Mouse (Mus musculus) liver, embryonic 15.5 days (tissue): ENCODE data around the gene Kcnip3. TPM values are rescaled to one million over a fixed set of nuclear protein-coding genes. Genes with fewer than 3 reads are reported as not detected.

Experiments used
- polyA plus RNA-seq: library from polyadenylated mRNA; unstranded; fragments of >200 nt; fragmentation: Nextera tagmentation; extraction: Ambion mirVana; gene quantifications from 2 replicates; pipeline ENCODE4 v1.2.1, GENCODE M21; 2015

The Kcnip3 gene
- polyA plus RNA-seq, 1 experiment from 2014 or later = 0.41 TPM

Other genes with a start within 250 kb of the Kcnip3 start
- gene Dusp2, start 185.9 kb downstream of the Kcnip3 start, polyA plus RNA-seq = 2.6 and 2.9 TPM in 2 replicates
- gene Astl, start 183.5 kb downstream of the Kcnip3 start, polyA plus RNA-seq = 0.03 TPM in 1 of 2 replicates, not detected in the other
- gene Adra2b, start 158.9 kb downstream of the Kcnip3 start, polyA plus RNA-seq = 21.7 and 24.0 TPM in 2 replicates
- gene Gpat2, start 96.9 kb downstream of the Kcnip3 start, polyA plus RNA-seq = 0.35 and 0.63 TPM in 2 replicates
- 14.0 and 15.4 TPM in 2 replicates for gene Fahd2a, start 77.5 kb downstream of the Kcnip3 start, polyA plus RNA-seq
- gene Prom2, start 19.4 kb upstream of the Kcnip3 start, polyA plus RNA-seq = not detected in 2 replicates
- gene Zfp661, start 65.0 kb upstream of the Kcnip3 start, polyA plus RNA-seq = 0.74 and 0.96 TPM in 2 replicates
- 60.2 and 70.5 TPM in 2 replicates for gene Mrps5, start 65.1 kb upstream of the Kcnip3 start, polyA plus RNA-seq
- 0.03 and 0.31 TPM in 2 replicates for gene Mal, start 134.6 kb upstream of the Kcnip3 start, polyA plus RNA-seq
- gene Mall, start 207.8 kb upstream of the Kcnip3 start, polyA plus RNA-seq = 0.09 and 0.13 TPM in 2 replicates